Mouse (Mus musculus) left cerebral cortex, adult 6 months (tissue): Measurements from ENCODE around the gene 4930522H14Rik. TPM values are rescaled to one million over a fixed set of nuclear protein-coding genes. Genes with fewer than 3 reads are reported as not detected.

Experiments used
- long read RNA-seq, 2 experiments: library from polyadenylated mRNA; unstranded; transcript quantifications; one replicate each; pipeline ENCODE4 v2.0.0; 2019 to 2020
- polyA plus RNA-seq: library from polyadenylated mRNA; unstranded; fragments of <200 nt; fragmentation: Nextera tagmentation; gene quantifications from 2 replicates; pipeline ENCODE4 v1.2.3, GENCODE M21; 2021

The 4930522H14Rik gene
- not detected in 2 replicates for polyA plus RNA-seq
- long read RNA-seq, experiment 1, result 0 reads
- long read RNA-seq, experiment 2, result 0 reads

GRCm38 (mm10) chr4:109531111-109531510, at the start of gene 4930522H14Rik:
Gene 4930522H14Rik, minus strand, starts transcription at chr4:109531297.

GRCm38 (mm10) chr4:109484621-109485020, 46.5 kb downstream of the 4930522H14Rik start, which contains the start of gene Rnf11:
Gene Rnf11, minus strand, starts transcription at chr4:109484728.

Other genes starting within 250 kb of the 4930522H14Rik start
- 1.4 TPM in 2 replicates for gene Ttc39a, start 124.7 kb downstream of the 4930522H14Rik start, polyA plus RNA-seq
- gene Rnf11, start 46.6 kb downstream of the 4930522H14Rik start, polyA plus RNA-seq, result 20.2 and 126 TPM in 2 replicates
- gene Cdkn2c, start 135.9 kb upstream of the 4930522H14Rik start, polyA plus RNA-seq, result 5.8 and 5.9 TPM in 2 replicates
- 4.7 and 15.1 TPM in 2 replicates for gene Faf1, start 145.3 kb upstream of the 4930522H14Rik start, polyA plus RNA-seq